Mouse (Mus musculus) lung, postnatal 0 days (tissue): ENCODE data around the gene Cfap77.
A peak's percentile ranks its signal among the peaks of the same experiment; 100 is the strongest.

Experiments
- CTCF ChIP-seq: IDR thresholded peaks from 2 replicates; pipeline ENCODE4 v1.5.1; 2016; ENCODE audit warnings: antibody characterized with exemption, mild to moderate bottlenecking
- EP300 ChIP-seq: IDR thresholded peaks from 2 replicates; pipeline ENCODE4 v1.6.1; 2016; ENCODE audit warnings: antibody characterized with exemption, mild to moderate bottlenecking, control low read depth

DNA sequence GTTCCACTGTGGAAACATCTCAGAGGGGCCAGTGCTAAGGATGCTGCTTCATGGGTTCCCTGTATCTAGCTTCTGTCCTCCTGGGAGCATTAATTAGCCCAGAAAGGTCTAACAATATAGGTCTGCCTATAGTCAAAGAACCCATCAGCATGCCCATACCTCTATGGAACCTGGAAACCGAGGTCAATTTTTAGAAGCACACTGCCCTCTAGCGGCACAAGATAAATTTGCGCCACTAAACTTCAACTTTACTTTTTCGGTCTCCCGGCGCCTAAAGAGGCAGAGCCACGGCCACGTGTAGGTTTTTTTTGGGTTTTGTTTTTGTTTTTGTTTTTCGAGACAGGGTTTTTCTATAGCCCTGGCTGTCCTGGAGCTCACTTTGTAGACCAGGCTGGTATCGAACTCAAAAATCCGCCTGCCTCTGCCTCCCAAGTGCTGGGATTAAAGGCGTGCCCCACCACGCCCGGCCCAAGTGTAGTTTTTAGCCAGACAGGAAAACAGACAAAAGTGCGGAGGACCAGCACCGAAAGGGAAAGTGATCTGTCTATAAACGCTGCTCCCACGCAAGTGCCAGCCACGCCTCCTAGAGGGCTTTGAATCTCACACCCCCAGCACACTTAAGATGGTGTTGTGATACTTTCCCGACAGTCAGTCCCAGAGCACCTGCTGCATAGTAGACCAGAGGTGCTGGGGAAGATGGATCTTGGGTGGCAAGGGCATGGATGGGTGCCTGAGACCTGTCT lies 893 bp downstream of the Cfap77 start:
- TF ChIP-seq CTCF, result peak; percentile 73
- no peak for TF ChIP-seq EP300
